Mouse (Mus musculus) cerebellum, adult 11-12 months (tissue): ENCODE results near the gene Ugt1a1.

Experiments used
- DNase-seq: peaks from one replicate; pipeline ENCODE4 v3.0.0; 2022

Gene Ugt1a1

GRCm38 (mm10) chr1:88259643-88260024, 47.9 kb downstream of the Ugt1a1 start:
- no peak for DNase-seq

GRCm38 (mm10) chr1:88260114-88260513, 48.4 kb downstream of the Ugt1a1 start:
- peak; percentile 53 for DNase-seq

DNA sequence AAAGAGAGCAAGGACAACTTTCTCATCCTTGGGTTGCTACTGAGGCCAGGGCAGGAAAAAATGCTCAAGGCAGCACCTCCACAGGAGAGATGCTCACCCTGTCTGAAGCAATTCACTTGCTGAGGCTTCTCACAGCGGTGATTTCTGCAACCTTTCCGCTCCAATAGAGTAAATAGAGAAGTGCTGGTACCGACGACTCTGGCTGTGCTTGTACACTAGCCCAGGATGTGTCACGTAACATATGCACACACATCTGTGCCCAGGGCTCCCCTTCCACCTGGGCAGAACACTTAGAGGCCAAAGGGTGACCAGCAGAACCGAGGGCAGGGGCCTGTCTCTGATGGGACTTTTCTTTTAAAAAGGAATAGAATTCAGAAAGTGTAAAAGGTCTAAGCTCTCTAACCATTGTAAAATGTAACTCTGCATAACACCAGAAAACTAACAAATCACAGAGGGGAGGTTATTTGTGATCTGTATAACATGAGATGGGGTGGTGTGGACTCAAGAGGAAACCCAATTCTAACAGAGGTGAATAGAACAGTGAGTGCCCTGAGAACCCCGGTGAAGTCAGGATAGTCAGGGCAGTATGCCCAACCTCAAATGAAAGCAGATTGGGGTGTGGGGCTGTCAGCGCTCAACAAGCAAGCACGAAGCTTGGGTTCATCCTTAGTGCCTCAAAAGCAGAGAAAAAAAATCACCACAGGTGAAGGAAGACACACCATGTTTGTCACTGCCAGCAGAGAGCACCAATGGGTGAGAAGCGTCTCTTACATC, 49.0 kb downstream of the Ugt1a1 start:
- no peak for DNase-seq

GRCm38 (mm10) chr1:88261706-88262105, 49.9 kb downstream of the Ugt1a1 start:
- no peak for DNase-seq

DNA sequence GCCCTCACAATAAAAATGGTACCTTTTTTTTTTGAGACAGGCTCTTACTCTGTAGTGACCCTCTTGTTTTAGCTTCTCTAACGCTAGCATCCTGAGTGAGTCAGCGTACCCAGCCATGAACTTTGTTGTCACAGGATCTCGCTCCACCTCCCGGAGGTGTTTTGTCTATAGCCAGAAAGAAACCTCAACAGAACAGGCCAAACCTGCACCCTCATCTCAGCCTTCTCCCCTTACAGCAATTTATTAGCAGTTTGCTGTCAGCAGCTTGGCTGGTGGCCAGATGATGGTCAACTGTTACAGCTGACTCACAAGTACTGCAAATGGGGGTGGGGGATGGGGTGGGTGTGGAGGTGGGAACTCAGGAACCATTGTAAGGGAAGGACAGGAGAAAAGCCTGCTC, 50.5 kb downstream of the Ugt1a1 start:
- no peak for DNase-seq

DNA sequence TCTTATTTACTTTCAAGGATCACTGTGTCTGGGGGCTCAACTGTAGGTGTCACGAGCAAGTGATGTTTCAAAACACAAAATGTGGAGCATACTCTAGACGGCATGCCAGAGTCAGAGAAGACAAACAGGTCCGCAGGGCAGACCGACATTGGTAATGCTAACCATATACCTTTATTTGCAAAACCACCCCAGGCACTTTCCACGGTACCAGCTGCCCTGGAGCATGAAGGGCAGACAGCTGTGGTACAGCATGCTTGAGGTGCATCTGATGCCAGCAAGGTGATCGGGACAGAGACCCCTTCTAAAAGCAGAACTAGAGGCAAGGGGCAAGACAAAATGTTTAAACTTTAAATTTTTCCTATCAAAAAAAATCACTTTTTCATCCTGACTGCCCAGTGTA, 51.2 kb downstream of the Ugt1a1 start:
- DNase-seq = no peak

GRCm38 (mm10) chr1:88263778-88264177, 52.0 kb downstream of the Ugt1a1 start:
- no peak for DNase-seq

DNA sequence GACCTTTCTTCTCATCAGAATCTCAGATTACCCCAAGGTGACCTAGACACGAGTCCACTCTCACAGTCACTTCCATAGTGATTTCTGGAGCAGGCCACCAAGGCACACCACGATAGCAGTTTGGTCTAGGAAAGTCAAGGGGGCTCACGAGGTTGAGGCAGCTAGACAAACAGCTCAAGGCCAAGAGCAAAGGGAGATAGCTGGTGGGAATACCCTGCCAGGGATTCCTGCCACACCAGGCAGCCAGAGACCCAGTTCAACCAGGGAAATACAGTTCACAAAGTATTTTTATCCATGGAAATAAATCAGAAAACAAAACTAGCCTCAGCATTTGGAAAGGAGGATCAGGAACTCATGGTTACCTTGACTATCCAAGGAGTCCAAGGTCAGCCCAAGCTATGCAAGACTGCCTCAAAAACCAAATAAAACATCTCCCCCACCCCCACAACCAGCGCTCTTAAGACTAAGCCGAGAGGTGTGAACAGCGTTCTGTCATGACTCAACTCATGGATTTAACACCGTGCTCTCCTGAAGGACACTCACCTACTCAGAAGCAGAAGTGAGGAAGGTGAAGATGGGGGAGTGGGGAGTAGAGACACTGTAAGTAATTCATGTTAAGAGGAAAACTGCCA, 52.6 kb downstream of the Ugt1a1 start:
- DNase-seq = no peak

GRCm38 (mm10) chr1:88264869-88265240, 53.1 kb downstream of the Ugt1a1 start:
- no peak for DNase-seq

DNA sequence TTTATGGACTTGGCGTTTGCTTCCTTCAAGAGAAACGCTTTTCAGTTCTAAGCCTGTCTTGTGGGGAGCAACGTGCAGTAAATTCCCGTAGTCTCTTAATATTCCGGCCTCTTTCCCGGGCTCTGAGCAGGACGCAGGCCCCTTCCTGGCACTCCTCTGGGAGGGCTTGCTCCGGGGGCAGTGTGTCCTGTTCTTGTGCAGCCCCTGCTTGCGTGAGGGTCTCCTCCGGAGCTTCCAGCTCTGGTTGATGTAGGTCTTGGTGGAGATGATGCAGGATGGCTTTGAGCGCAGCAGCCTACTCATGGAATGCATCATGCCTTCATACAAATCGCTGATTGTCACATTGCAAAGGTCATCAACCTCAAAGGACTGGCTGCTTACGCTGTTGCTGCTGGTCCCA, 54.4 kb downstream of the Ugt1a1 start:
- DNase-seq = no peak

DNA sequence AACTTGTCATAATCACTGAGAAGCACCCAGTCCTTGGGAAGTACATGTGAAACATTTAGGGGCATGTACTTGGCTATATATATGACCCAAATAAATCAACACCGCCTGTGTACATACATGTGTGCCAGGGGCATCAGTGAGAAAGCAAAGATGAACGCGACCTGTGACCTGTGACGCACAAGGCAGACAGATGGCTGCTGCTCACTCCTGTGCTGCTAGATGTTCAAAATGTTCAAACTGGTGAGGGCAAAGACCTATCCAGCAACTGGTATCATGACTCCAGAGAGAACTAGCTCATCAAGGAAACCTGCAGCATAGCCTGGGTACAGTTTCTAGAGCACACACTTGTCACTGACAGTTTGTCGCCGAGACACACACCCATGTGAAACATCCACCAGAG, 55.7 kb downstream of the Ugt1a1 start:
- DNase-seq = peak; percentile 13

GRCm38 (mm10) chr1:88268070-88268469, 56.3 kb downstream of the Ugt1a1 start:
- DNase-seq = peak; percentile 14
